Mouse (Mus musculus) layer of hippocampus, adult 11-12 months (tissue): Measurements from ENCODE around the gene Magee1.
"Not testable (repeated sequence)": the region's sequence is repeated elsewhere in the genome, so short reads cannot be mapped to it uniquely, and the experiment has no call there.

Experiments used
- DNase-seq: peaks from one replicate; pipeline ENCODE4 v3.0.0; 2022; ENCODE audit warnings: low spot score

Magee1 gene

DNA sequence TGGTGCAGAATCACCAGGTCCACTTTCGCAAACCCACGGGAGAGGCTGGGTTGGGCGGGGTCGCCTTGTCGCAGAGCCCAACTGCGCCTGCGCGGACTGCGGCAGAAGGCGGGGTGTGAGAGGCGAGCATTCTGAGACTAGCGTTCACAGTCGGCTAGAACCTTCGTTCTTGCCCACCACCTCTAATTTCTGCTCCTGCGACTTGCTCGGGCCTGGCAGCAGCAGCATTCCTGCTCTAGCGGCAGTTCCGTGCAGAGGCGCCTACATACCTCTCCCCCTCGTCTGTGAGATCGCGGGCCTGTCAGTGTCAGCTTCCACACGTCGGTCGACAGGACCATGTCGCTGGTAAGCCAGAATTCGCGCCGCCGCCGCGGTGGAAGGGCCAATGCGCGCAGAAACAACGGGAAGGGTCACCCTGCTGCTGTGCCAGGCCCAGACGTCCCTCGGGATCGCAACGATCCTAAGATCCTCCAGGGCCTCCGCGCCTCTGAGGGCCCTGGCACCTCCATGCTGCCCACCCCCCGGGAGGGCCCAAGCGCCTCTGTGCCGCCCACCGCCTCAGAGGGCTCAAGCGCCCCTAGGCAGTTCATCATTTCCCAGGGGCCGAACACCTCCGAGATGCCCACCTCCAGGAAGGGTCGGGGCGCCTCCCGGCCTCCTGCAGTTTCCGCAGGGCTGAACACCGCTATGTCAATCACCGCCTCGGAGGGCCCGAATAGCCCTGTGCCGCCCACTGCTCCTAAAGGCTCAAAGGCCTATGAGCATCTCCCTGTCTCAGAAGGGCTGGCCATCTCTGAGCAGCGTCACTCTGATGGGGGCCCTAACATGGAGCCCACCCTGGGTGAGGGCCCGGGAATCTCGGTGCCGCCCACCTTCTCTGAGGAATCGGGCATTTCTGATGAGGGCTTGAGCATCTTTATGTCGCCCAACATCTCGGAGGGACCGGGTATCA lies at the start of gene Magee1:
Gene Magee1, plus strand, starts transcription at position 104 of the 952 bp plus-strand sequence.
- DNase-seq: peak; percentile 81

DNA sequence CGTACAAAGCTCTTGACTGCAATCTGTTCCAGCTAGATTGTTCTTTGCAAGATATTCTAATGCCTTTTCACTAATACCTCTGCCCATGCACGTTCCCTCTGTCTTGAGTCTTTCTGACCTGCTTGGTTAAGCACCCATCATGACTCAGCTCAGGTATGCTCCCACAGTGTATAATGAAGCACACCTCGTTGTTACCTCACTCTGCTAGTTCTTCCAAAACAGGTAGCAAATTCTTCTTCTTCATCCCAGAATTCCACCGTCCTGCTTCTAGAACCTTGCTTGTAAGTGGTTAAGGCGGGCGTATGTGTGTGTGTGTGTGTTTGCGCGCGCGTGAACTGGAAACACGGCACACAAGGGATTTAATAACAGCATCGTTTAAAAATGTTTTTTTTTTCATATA lies 41.0 kb upstream of the Magee1 start:
- DNase-seq: no peak

DNA sequence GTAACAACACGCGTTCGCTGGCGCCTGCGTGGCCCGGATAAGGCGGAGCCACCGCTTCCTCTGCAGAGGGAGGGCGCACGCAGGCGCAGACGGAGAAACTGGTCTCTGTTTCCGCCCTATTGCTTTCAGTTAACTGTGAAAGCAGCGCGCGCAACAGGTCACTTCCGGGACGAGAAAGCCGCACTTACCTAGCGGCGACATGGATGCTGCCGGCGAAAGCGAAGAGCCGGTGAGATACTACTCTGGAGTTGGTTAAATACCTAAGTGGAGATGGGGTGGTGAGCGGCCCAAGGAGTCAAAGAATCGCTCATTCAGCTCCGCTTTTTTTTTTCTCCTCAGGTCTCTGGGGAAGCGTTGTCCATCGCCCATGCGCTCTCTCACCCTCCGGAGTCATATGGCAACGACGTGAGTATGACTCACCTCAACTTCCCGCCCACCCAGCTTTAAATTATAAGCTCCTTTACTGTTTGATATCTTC lies 40.5 kb upstream of the Magee1 start, which contains the start of gene Pbdc1:
Gene Pbdc1, plus strand, starts transcription at position 142 of the 478 bp plus-strand sequence.
- DNase-seq: peak; percentile 89

DNA sequence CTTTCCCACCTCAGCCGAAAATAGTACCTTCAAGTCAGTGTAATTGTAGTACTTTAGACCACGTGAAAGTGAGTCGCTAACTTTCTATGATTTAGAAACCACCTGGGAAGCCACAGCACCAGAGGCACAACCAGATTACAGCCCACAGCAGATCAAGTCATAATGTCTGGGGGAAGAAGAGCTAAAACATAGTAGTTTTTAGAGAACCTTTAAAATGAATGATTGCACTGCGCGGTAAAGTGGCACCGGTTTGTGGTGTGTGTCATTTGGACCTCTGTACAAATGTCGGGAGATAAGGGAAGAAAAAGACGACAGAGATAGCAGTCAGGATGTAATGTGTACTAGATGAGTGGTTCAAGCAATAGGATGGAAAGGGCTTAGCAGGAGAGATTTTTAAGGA lies 40.1 kb upstream of the Magee1 start:
- no peak for DNase-seq

DNA sequence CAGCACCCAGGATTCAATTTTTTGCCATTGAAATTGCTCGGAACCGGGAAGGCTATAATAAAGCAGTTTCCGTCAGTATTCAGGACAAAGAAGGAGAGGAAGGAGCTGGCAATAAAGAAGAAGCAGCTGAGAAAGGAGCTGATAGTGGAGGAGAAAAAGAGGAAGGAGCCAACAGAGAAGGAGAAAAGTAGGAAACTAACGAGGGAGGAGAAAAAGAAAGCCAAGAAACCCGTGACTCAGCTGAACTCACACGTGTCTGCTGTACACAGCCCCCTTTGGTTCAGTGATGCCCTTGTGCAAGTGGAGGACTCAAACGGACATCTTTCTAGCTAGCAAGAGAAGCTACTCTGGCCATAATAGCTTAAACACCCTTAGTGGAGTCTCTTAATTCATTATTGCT lies 37.2 kb upstream of the Magee1 start:
- not testable (repeated sequence) for DNase-seq

DNA sequence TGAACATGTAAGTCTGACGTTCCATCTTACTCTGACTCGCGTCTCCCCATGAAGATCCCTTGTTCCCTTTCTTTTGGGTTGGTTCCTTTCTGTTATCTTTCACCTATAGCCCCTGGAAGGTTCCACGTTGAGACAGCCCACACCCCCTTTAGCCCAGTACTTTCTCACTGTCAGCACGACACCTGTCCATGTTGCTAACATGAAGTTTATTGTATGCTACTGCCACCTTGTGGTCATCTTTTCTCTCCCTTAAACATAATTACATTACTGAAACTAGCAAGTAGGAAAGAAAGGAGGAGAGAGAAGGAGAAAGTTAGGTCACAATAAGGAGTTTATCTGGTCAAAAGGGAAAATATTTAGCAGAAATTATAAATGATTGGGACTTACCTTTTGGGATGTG lies 16.0 kb upstream of the Magee1 start:
- DNase-seq: no peak

DNA sequence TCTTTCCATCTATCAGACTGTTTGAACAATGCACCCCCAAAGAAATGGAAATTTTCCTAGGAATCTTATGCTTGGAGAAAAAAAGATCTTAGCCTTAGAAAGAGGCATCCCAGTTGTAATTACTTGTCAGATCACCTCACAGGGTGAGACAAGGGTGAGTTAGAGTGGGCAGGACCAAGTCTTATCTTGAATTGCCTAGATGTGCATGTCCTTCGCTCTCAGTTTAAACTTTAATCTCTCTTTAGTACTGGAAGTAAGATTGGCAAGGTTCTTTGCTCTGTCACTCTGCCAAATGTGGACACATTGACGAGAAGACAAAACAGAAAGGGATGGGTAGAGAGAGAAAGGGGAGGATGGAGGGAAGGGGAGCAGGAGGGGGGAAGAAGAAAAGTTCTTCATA lies 5.2 kb upstream of the Magee1 start:
- DNase-seq: no peak

DNA sequence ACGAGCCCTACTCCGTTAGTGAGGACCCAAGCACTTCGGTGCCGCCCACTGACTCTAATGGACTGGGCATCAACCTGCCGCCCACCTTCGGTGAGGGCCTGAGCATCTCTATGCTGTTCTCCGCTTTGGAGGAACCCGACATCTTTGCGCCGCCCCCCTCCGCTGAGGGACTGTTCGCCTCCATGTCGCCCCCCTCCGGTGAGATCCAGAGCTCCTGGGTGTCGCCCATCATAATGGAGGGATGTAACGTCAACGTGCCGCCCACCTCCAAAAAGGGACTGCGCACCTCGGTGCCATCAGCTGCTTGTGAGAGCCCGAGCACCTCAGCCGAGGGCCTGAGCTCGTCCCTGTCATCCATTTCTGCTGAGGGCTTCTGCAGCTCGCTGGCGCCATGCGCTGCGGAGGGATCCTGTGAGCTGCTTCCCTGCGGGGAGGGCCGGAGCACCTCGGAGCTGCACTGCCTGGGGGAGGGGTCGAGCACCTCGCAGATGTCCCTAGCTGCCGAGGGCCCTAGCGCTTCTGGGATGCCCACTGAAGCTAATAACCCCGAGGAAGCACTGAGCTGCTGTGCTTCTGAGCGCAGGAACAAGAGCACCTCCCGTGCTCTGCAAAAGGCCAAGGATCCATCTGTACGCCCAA lies 1.2 kb downstream of the Magee1 start:
- DNase-seq: peak; percentile 81

DNA sequence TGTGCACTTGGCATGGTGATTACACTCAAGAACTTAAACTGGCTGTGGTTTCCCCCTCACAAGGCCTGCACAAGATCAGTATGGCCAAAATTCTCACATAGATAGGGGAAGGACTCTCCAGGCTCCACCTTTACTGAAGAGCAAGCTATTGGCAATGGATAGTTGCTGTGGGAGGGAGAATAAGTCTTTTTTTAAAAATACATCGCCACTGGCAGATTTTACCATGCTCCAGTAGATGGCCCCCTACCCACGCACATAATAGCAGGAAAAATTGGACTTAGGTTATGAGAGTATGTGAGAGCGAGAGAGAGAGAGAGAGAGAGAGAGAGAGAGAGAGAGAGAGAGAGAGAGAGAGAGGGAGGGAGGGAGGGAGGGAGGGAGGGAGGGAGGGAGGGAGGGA lies 4.7 kb downstream of the Magee1 start:
- no peak for DNase-seq

DNA sequence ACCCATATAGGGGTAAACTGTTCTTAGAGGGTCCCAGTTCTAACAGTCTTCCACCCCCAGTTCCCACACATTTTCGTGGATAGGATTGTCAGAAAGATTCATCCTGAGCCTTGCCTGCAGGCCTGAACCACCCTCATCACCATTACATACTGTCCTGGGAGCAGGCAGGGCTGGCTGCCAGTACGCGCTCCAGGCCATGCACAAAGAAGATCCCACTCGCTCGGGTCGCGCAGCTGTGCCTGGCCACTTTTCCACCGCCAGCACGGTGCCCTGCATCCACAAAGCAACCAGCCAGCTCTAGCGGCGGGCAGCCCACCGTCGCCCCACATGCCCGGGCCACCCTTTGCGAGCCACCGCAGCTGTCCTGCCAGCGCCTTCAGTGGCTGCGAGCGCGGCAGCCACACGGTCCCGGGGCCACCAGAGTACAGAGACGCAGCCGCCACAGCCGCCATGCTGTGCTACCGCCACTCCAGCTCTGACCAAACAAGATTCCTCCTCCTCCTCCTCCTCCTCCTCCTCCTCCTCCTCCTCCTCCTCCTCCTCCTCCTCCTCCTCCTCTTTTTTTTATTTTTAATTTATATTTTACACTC lies 31.8 kb downstream of the Magee1 start:
- peak; percentile 3 for DNase-seq

DNA sequence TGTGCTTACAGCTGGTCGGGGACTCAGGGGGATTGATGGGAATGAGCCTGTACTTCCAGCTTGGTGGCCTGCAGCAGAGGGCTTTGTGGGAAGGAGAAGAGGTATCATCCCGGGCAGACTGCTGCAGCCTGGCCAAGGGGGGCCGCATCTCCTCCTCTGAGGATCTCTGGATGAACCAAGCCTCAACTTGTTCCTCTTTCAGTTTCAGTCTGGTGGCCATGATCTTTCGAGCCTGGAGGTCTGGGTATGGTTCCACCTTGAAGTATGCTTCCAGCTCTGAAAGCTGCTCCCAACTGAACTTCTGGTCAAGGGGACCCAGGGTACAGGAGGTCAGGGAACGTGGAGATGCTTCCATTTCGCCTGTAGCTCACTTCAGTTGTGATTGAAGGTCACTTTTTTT lies 44.8 kb downstream of the Magee1 start:
- not testable (repeated sequence) for DNase-seq

DNA sequence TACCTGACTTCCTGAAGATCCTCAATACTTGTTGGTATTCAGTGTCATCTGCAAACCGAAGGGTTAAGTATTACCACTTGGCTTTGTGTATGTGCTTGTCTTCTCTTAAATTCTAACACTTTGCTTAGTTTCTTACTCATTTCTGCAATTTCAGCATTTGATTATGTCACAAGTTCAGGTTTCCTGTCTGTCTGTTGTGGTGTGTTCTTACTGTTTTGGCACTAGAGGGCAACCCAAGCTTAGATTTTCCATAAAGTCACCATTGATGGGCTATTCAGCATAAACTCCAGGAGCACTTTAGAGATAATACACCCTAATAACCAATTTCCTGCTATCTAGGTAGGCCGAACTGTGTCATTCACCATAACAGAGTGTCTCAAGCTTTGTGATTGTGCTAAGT lies 47.0 kb downstream of the Magee1 start:
- DNase-seq: no peak
